Mouse (Mus musculus) forebrain, embryonic 11.5 days (tissue): Measurements from ENCODE around the gene Sirpa. TPM values are rescaled to one million over a fixed set of nuclear protein-coding genes. Genes with fewer than 3 reads are reported as not detected.

Experiments used
- ATAC-seq: fragments of 200-750 bp; cut with Nextera tagmentation; replicated peaks from 2 replicates; pipeline ENCODE4 v1.8.0; 2017; ENCODE audit warnings: moderate TSS enrichment; ENCODE audit not compliant: low FRiP score
- DNase-seq: peaks from one replicate; pipeline ENCODE4 v3.0.0-alpha.2; 2017; ENCODE audit warnings: low spot score
- H3K27ac ChIP-seq: fragments of 300-500 bp; sonication (generic); 2 replicates; pipeline ENCODE4 v1.5.1; 2014; ENCODE audit warnings: low read depth, low read length
- H3K27me3 ChIP-seq: fragments of 300-500 bp; sonication (generic); 2 replicates; pipeline ENCODE4 v1.6.1; 2014; ENCODE audit warnings: mild to moderate bottlenecking, low read length, mixed read lengths; ENCODE audit not compliant: control insufficient read depth, insufficient read depth
- H3K36me3 ChIP-seq: fragments of 300-500 bp; sonication (generic); 2 replicates; pipeline ENCODE4 v1.6.1; 2014; ENCODE audit warnings: mild to moderate bottlenecking, low read length, moderate library complexity, mixed read lengths; ENCODE audit not compliant: control insufficient read depth, insufficient read depth
- H3K4me1 ChIP-seq: fragments of 300-500 bp; sonication (generic); replicated peaks from 2 replicates; pipeline ENCODE4 v1.6.1; 2014; ENCODE audit warnings: low read length, mixed read lengths; ENCODE audit not compliant: control insufficient read depth, insufficient read depth
- H3K4me2 ChIP-seq: fragments of 300-500 bp; sonication (generic); 2 replicates; pipeline ENCODE4 v1.6.1; 2014; ENCODE audit warnings: low read depth, mild to moderate bottlenecking, low read length, moderate library complexity, mixed read lengths; ENCODE audit not compliant: severe bottlenecking
- H3K4me3 ChIP-seq: fragments of 300-500 bp; sonication (generic); 2 replicates; pipeline ENCODE4 v1.5.1; 2014; ENCODE audit warnings: low read depth, low read length
- H3K9ac ChIP-seq: fragments of 300-500 bp; sonication (generic); 2 replicates; pipeline ENCODE4 v1.6.1; 2014; ENCODE audit warnings: low read length
- H3K9me3 ChIP-seq: fragments of 300-500 bp; sonication (generic); 2 replicates; pipeline ENCODE4 v1.6.1; 2016; ENCODE audit warnings: low read length, mixed read lengths; ENCODE audit not compliant: control insufficient read depth
- WGBS: fragments of 180-500 bp; shearing (Covaris S2); extraction: QIAGEN DNeasy Blood & Tissue Kit; methylation state at CpG from one replicate; pipeline ENCODE4 v1.1.7; 2014; 5-methylcytosine and 5-hydroxymethylcytosine counted together
- polyA plus RNA-seq: library from polyadenylated mRNA; unstranded; fragments of >200 nt; fragmentation: Nextera tagmentation; extraction: Ambion mirVana; gene quantifications from 2 replicates; pipeline ENCODE4 v1.2.1, GENCODE M21; 2014

The Sirpa gene
- polyA plus RNA-seq, 1 experiment from 2014 or later, result 18.7 TPM

DNA sequence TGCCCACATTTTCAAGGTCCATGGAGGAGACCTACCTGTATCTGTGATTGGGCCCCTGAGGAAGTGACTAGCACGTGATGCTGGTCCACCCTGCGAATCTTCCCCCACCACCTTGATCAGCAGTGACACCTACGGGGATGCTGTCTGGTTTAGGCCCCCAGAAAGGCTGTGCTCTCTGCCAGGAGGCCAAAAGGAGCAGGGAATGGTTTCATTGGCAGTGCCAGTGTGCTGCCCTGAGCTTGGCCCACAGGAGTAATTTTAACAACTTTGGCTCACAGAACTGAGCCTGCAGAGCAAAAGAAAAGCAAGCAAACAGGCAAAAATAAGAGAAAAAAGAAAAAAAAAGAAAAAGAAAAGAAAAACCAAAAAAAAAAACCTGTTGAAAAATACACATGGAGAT lies 13.2 kb downstream of the Sirpa start:
- no peak overlapping the region for H3K4me3 ChIP-seq
- no peaks in the 10 kb centered on the region for H3K36me3 ChIP-seq
- H3K9me3 ChIP-seq, result no peaks in the 10 kb centered on the region
- DNase-seq (no peak), ATAC-seq (no peak)
- no peak overlapping the region for H3K4me2 ChIP-seq
- H3K27me3 ChIP-seq, result no peaks in the 10 kb centered on the region
- WGBS, result 67% methylated on average over 3 of the region's 3 CpGs
- H3K27ac ChIP-seq, result no peak overlapping the region
- H3K4me1 ChIP-seq, result peaks cover 4% of the 10 kb centered on the region; the same call in 1 of the 2 replicates
- H3K9ac ChIP-seq, result no peak overlapping the region

DNA sequence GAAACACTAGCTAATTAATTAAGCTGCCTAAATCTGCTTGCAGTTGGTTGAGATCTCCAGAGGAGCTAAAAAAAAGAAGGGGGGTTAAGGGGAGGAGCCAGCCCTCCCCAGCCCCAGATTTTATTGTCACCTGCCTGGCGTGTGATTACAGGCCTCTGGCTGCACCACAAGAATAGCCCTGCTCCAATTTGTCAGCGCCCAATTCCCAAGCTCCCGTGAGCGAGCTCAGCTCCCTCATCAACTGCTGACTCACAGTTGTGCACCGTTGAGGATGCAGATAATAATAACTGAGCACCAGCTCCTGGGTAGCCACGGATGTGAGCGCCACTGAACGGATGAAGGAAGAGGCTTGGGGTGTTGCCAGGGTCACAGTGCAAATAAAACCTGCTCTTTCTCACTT lies 13.6 kb downstream of the Sirpa start:
- Histone ChIP-seq H3K27ac (no peak overlapping the region), H3K27me3 (no peaks in the 10 kb centered on the region), H3K9me3 (no peaks in the 10 kb centered on the region), H3K4me3 (no peak overlapping the region), H3K4me1 (peaks cover 4% of the 10 kb centered on the region; the same call in 1 of the 2 replicates), H3K4me2 (0 out of 2 replicates have a peak overlapping the region, but pooled peaks have one; percentile 5), H3K36me3 (no peaks in the 10 kb centered on the region), H3K9ac (no peak overlapping the region)
- ATAC-seq (peak; percentile 51), DNase-seq (peak; percentile 61)
- WGBS, result 20% methylated on average over 8 of the region's 8 CpGs

DNA sequence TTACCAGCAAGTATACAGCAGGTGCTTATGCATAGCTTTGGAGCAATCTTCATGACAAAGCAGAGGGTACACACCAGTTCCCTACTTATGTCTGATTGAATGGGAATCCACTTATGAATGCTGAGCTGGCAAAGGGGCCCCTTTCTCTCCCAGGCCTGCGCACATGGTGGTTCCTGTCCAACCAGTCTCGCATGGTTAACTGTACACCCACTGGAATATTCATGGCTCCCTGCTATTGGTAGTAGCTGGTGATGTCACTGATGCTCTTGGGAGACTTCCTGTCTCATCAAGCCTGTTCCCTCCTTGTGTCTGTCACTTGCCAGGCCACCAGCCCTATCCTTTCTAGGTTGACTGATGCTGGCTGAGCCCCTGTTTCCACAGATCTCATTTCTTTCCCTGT lies 14.3 kb downstream of the Sirpa start:
- H3K9ac ChIP-seq, result no peak overlapping the region
- H3K4me1 ChIP-seq, result peaks cover 4% of the 10 kb centered on the region; the same call in 1 of the 2 replicates
- WGBS, result 71% methylated on average over 2 of the region's 2 CpGs
- H3K4me3 ChIP-seq, result no peak overlapping the region
- no peak overlapping the region for H3K4me2 ChIP-seq
- ATAC-seq, result no peak
- H3K9me3 ChIP-seq, result no peaks in the 10 kb centered on the region
- no peaks in the 10 kb centered on the region for H3K27me3 ChIP-seq
- H3K27ac ChIP-seq, result no peak overlapping the region
- no peak for DNase-seq
- H3K36me3 ChIP-seq, result no peaks in the 10 kb centered on the region

DNA sequence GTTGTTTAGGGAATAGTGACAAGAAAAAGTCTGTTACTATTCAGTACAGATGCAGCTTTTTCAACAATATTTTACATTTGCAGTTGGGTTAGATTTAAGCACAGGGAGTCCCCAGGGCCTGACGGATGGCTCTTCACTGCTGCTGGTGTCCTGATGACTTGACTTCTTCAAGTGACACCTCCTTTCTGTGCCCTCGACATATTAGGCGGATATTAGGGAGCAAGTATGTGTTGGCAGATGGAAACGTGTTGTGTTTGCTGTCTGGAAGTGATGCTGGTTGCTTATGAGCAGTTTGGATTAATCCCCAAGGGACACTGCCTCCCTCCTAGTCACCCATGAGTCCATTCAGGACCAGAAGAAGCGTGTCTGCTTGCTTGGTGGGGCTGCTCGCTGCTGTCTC lies 21.3 kb downstream of the Sirpa start:
- Histone ChIP-seq H3K27ac (no peak overlapping the region), H3K4me3 (no peak overlapping the region), H3K9ac (no peak overlapping the region), H3K36me3 (no peaks in the 10 kb centered on the region; the same call in 1 of the 2 replicates), H3K27me3 (no peaks in the 10 kb centered on the region), H3K4me1 (no peaks in the 10 kb centered on the region), H3K4me2 (no peak overlapping the region), H3K9me3 (no peaks in the 10 kb centered on the region)
- WGBS, result 86% methylated on average over 6 of the region's 6 CpGs
- ATAC-seq (no peak), DNase-seq (no peak)

DNA sequence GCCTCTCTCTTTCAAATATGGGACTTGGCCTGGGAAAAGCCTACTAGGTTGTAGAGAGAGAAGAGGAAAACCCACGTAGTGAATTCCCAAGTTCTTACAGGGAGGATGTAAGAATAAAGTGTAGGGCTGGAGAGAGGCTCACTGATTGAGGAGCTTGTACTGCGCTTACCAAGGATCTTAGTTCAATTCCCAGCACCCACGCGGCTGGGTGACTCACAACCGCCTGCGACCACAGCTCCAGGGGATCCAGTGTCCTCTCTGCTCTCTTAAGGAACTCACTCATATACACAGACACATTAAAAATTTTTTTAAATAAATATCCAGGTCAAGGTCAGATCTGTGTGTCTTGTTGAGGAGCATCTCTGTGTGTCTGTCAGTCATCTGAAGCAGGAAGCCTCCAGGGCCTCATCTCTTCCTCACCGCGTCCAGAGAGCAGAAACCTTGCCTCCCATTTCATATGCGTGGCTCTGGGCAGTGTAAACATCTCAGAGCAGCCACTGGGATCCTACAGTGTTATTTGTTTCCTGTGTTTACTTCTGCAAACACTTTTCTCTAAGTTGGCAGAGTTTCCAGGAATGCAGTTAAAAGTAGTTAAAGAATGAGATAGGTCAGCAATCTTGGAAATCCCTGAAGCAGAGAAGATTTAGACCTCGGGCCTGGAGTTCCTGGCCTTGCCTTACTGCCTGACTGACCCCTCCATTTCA lies 22.0 kb downstream of the Sirpa start:
- Histone ChIP-seq H3K27ac (no peak overlapping the region), H3K9ac (no peak overlapping the region), H3K4me1 (no peaks in the 10 kb centered on the region), H3K9me3 (no peaks in the 10 kb centered on the region), H3K4me3 (no peak overlapping the region), H3K4me2 (no peak overlapping the region), H3K36me3 (no peaks in the 10 kb centered on the region; the same call in 1 of the 2 replicates), H3K27me3 (no peaks in the 10 kb centered on the region)
- ATAC-seq (no peak), DNase-seq (no peak)
- WGBS, result 94% methylated on average over 10 of the region's 10 CpGs

DNA sequence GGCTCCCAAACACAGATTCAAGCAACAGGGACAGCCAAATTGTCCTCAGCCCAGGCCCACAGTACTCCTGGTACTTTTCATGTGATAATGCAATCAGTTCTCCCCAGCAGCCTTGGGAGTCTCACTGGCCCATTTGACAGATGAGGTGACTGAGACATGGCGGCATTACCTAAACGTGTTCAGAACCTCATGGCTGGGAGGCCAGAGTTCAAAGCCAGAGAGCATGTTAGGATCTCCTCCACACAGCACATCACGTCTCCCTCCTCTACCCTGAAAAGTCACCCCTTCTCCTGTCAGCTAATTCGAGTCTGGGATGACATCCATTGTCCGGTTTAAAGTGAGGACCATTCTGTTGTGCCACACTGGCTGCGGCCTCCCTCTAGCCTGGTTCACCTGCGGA lies 27.5 kb downstream of the Sirpa start:
- no peak for DNase-seq
- WGBS, result 87% methylated on average over 7 of the region's 7 CpGs
- no peak overlapping the region for H3K9ac ChIP-seq
- no peaks in the 10 kb centered on the region for H3K27me3 ChIP-seq
- 0 out of 2 replicates have a peak, but pooled peaks cover 2% of the 10 kb centered on the region for H3K4me1 ChIP-seq
- no peak overlapping the region for H3K27ac ChIP-seq
- no peak for ATAC-seq
- H3K9me3 ChIP-seq, result no peaks in the 10 kb centered on the region
- no peak overlapping the region for H3K4me3 ChIP-seq
- H3K36me3 ChIP-seq, result no peaks in the 10 kb centered on the region; the same call in 1 of the 2 replicates
- H3K4me2 ChIP-seq, result no peak overlapping the region

DNA sequence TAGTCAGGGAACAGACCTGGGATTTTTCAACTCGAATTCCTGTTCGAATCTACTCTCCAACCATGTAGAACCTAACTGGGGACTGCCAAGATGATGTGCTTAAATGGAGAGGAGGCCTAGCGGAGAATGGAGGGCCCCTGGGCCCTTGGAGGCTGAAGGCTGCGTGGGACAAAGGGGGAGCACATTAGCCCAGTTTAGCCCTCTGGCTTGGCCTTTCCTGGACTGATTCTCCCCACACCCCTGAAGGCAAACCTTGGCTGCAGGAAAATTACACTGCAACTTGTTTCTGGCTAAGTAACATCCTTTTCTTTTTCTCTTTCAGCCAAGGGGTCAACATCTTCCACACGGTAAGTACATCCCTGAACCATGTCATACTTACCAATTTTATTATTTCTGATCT lies 28.2 kb downstream of the Sirpa start:
- Histone ChIP-seq H3K27me3 (no peaks in the 10 kb centered on the region), H3K27ac (no peak overlapping the region), H3K4me2 (no peak overlapping the region), H3K9ac (no peak overlapping the region), H3K9me3 (no peaks in the 10 kb centered on the region), H3K4me1 (0 out of 2 replicates have a peak, but pooled peaks cover 2% of the 10 kb centered on the region), H3K4me3 (no peak overlapping the region), H3K36me3 (no peaks in the 10 kb centered on the region)
- DNase-seq, result no peak
- ATAC-seq, result no peak
- WGBS, result 92% methylated on average over 5 of the region's 5 CpGs

DNA sequence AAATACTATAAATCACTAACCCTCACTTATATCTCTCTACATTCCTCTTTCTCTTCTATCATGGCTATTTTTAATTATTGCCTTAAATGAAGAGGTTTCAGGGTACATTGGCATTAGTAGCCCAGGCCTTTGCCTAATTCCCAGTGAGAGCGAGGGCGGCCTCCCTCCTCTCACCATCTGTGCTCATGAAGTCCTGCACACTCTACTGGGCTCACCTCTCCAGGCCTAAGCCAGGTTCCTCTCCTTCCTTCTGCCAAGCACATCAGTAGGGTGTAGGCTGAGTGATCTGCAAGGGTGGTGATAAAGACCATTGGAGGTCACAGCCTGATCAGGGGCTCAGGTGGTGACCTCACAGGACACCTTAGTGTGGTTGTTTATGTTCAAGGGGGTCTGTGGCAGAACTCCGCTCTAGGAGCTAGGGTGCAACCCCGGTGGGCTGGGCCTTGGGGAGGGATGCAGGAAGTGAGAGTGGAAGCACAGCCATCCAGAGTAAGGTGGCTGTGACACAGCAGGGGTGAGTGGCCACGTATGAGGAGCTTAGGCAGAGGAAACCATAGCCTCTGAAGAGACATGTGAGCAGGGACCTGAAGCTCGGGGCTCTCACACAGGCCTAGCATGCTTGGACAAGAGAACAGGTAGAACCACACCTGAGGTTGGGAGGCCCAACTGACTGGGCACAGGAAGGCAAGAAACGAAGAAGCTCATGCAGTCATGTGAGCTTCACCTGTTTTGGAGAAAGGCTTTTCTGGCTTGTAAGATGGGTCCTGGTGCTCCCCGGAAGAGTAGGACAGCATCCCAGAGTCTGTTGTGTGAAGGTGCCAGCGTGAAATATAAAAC lies 29.2 kb downstream of the Sirpa start:
- no peak for DNase-seq
- H3K9ac ChIP-seq, result no peak overlapping the region
- no peak overlapping the region for H3K27ac ChIP-seq
- WGBS, result 90% methylated on average over 9 of the region's 9 CpGs
- no peak overlapping the region for H3K4me2 ChIP-seq
- no peaks in the 10 kb centered on the region for H3K27me3 ChIP-seq
- H3K36me3 ChIP-seq, result no peaks in the 10 kb centered on the region
- H3K9me3 ChIP-seq, result no peaks in the 10 kb centered on the region
- H3K4me1 ChIP-seq, result 0 out of 2 replicates have a peak, but pooled peaks cover 2% of the 10 kb centered on the region
- no peak for ATAC-seq
- H3K4me3 ChIP-seq, result no peak overlapping the region
